Mouse (Mus musculus) liver, adult 2 months (tissue): ENCODE results near the gene Hist1h3d. TPM values are rescaled to one million over a fixed set of nuclear protein-coding genes. Genes with fewer than 3 reads are reported as not detected.
"Not testable (repeated sequence)": the region's sequence is repeated elsewhere in the genome, so short reads cannot be mapped to it uniquely, and the experiment has no call there.

Experiments
- DNase-seq: peaks from one replicate; pipeline ENCODE4 v3.0.0-alpha.2; 2011; ENCODE audit warnings: low read depth, low spot score; ENCODE audit errors: extremely low read depth
- H3K27ac ChIP-seq: fragments of 200-500 bp; replicated peaks from 2 replicates; pipeline ENCODE4 v1.5.1; 2012; ENCODE audit warnings: low read depth, mild to moderate bottlenecking, control low read depth, inconsistent platforms, low read length; ENCODE audit not compliant: insufficient read depth
- H3K27me3 ChIP-seq: fragments of 200-500 bp; 2 replicates; pipeline ENCODE4 v1.6.1; 2012; ENCODE audit warnings: mild to moderate bottlenecking, moderate library complexity, low read length, inconsistent platforms; ENCODE audit not compliant: control insufficient read depth, insufficient read depth
- H3K36me3 ChIP-seq: fragments of 200-500 bp; 2 replicates; pipeline ENCODE4 v1.6.1; 2012; ENCODE audit warnings: low read length, inconsistent platforms; ENCODE audit not compliant: control insufficient read depth, insufficient read depth
- H3K4me1 ChIP-seq: fragments of 200-500 bp; 2 replicates; pipeline ENCODE4 v1.6.1; 2011; ENCODE audit warnings: low read length; ENCODE audit not compliant: control insufficient read depth, insufficient read depth
- H3K4me3 ChIP-seq: fragments of 200-500 bp; 2 replicates; pipeline ENCODE4 v1.5.1; 2011; ENCODE audit warnings: low read depth, mild to moderate bottlenecking, control low read depth, low read length, moderate library complexity; ENCODE audit not compliant: insufficient read depth
- H3K79me2 ChIP-seq: fragments of 200-500 bp; 2 replicates; pipeline ENCODE4 v1.6.1; 2012; ENCODE audit warnings: inconsistent platforms, mild to moderate bottlenecking, low read length, moderate library complexity; ENCODE audit not compliant: control insufficient read depth, insufficient read depth
- H3K9ac ChIP-seq: fragments of 200-500 bp; 2 replicates; pipeline ENCODE4 v1.6.1; 2012; ENCODE audit warnings: low read depth, mild to moderate bottlenecking, control low read depth, inconsistent platforms, low read length
- CTCF ChIP-seq: fragments of 200-500 bp; IDR thresholded peaks from 2 replicates; pipeline ENCODE4 v1.5.1; 2011; ENCODE audit warnings: low read depth, low read length, control low read depth
- POLR2A ChIP-seq: fragments of 200-500 bp; IDR thresholded peaks from 2 replicates; pipeline ENCODE4 v1.6.1; 2011; ENCODE audit warnings: low read length, control low read depth; ENCODE audit not compliant: insufficient read depth; ENCODE audit errors: extremely low read depth
- WGBS: fragments of 180-500 bp; shearing (Covaris S2); methylation state at CpG from one replicate; pipeline ENCODE4 v1.1.7; 2018; 5-methylcytosine and 5-hydroxymethylcytosine counted together
- polyA plus RNA-seq: library from polyadenylated mRNA; depleted of rRNA; stranded (reverse); fragments of >200 nt; gene quantifications from 2 replicates; pipeline ENCODE4 v1.2.3, GENCODE M21; 2012
- total RNA-seq: library from RNA; depleted of rRNA; stranded (reverse); fragments of >200 nt; gene quantifications from 2 replicates; pipeline ENCODE4 v1.2.3, GENCODE M21; 2014

The Hist1h3d gene
- total and polyA plus RNA-seq, 2 experiments, result 0.48 to 3.4 TPM

- TF ChIP-seq POLR2A (no peak), CTCF (no peak)
- Histone ChIP-seq H3K36me3 (no peaks in the 10 kb centered on the region), H3K4me1 (peaks cover 1% of the 10 kb centered on the region; the same call in 1 of the 2 replicates), H3K27me3 (no peaks in the 10 kb centered on the region), H3K27ac (no peak overlapping the region), H3K9ac (no peak overlapping the region), H3K79me2 (no peaks in the 10 kb centered on the region), H3K4me3 (no peak overlapping the region)
- DNase-seq, result no peak
- 91% methylated on average over 3 of the region's 3 CpGs for WGBS
Measured at GRCm38 (mm10) chr13:23541497-23541896, 34.1 kb upstream of the Hist1h3d start.

GRCm38 (mm10) chr13:23542225-23542980 lies 33.2 kb upstream of the Hist1h3d start:
- not testable (repeated sequence) for DNase-seq, H3K27ac ChIP-seq, H3K9ac ChIP-seq, H3K4me1 ChIP-seq, H3K36me3 ChIP-seq, H3K27me3 ChIP-seq, H3K79me2 ChIP-seq
- H3K4me3 ChIP-seq, result peak overlapping the region; percentile 69; the same call in 1 of the 2 replicates
- WGBS, result 33% methylated on average over 3 of the region's 3 CpGs

- Histone ChIP-seq H3K27ac (peak within 1 kb of the TSS; percentile 42), H3K9ac (peak within 1 kb of the TSS; percentile 73), H3K4me3 (peak within 1 kb of the TSS; percentile 69)
- H3K79me2 ChIP-seq, H3K36me3 ChIP-seq, H3K4me1 ChIP-seq, H3K27me3 ChIP-seq: not testable (repeated sequence)
- TF ChIP-seq POLR2A, result 0 out of 2 replicates have a peak, but pooled peaks have one; percentile 28
- peak; percentile 99 for DNase-seq
- WGBS, result under 1% methylated on average over 42 of the region's 42 CpGs
Measured at GRCm38 (mm10) chr13:23542999-23543607, 32.5 kb upstream of the Hist1h3d start, which contains the start of gene Hist1h2bh. Gene Hist1h2bh (minus strand): TSS chr13:23543392.

- peaks cover 1% of the 10 kb centered on the region; the same call in 1 of the 2 replicates for H3K4me1 ChIP-seq
- DNase-seq, result peak; percentile 97
- H3K9ac ChIP-seq, result peak within 1 kb of the TSS; percentile 73
- peak within 1 kb of the TSS; percentile 42 for H3K27ac ChIP-seq
- peak within 1 kb of the TSS; percentile 72 for H3K4me3 ChIP-seq
- H3K79me2 ChIP-seq, result no peaks in the 10 kb centered on the region
- WGBS, result under 1% methylated on average over 34 of the region's 45 CpGs
- peak; percentile 81 for TF ChIP-seq POLR2A
- no peak for TF ChIP-seq CTCF
- H3K36me3 ChIP-seq, result no peaks in the 10 kb centered on the region
- no peaks in the 10 kb centered on the region for H3K27me3 ChIP-seq
Measured at GRCm38 (mm10) chr13:23543965-23544786, 31.4 kb upstream of the Hist1h3d start, which contains the start of gene Hist1h3f. Gene Hist1h3f (plus strand): TSS chr13:23544052.

- not testable (repeated sequence) for H3K79me2 ChIP-seq, DNase-seq, H3K27me3 ChIP-seq, H3K4me1 ChIP-seq, H3K27ac ChIP-seq, H3K36me3 ChIP-seq
- WGBS, result 0% methylated on average over 11 of the region's 14 CpGs
- H3K9ac ChIP-seq, result 0 out of 2 replicates have a peak overlapping the region, but pooled peaks have one; percentile 54
- H3K4me3 ChIP-seq, result peak overlapping the region; percentile 72
Measured at GRCm38 (mm10) chr13:23544787-23545120, 30.8 kb upstream of the Hist1h3d start.
